Mouse (Mus musculus) stomach, embryonic 14.5 days (tissue): ENCODE measurements around the gene Ces2c. TPM values are rescaled to one million over a fixed set of nuclear protein-coding genes. Genes with fewer than 3 reads are reported as not detected.
"Not testable (repeated sequence)": the region's sequence is repeated elsewhere in the genome, so short reads cannot be mapped to it uniquely, and the experiment has no call there.

Experiments
- ATAC-seq: fragments of 200-750 bp; cut with Nextera tagmentation; 2 replicates; pipeline ENCODE4 v1.8.0; 2017; ENCODE audit warnings: low read depth, moderate TSS enrichment; ENCODE audit not compliant: insufficient number of reproducible peaks, insufficient read depth, low FRiP score
- H3K27ac ChIP-seq: fragments of 300-500 bp; sonication (generic); 2 replicates; pipeline ENCODE4 v1.5.1; 2014; ENCODE audit warnings: mild to moderate bottlenecking, low read length, moderate library complexity, mixed read lengths
- H3K27me3 ChIP-seq: fragments of 300-500 bp; sonication (generic); 2 replicates; pipeline ENCODE4 v1.6.1; 2014; ENCODE audit warnings: low read length, control low read depth, mixed read lengths; ENCODE audit not compliant: control insufficient read depth, insufficient read depth
- H3K36me3 ChIP-seq: fragments of 300-500 bp; sonication (generic); 2 replicates; pipeline ENCODE4 v1.6.1; 2014; ENCODE audit warnings: mild to moderate bottlenecking, control low read depth, low read length, moderate library complexity, mixed read lengths; ENCODE audit not compliant: control insufficient read depth, insufficient read depth
- H3K4me1 ChIP-seq: fragments of 300-500 bp; sonication (generic); 2 replicates; pipeline ENCODE4 v1.6.1; 2014; ENCODE audit warnings: low read length, control low read depth, mixed read lengths; ENCODE audit not compliant: control insufficient read depth, insufficient read depth
- H3K4me2 ChIP-seq: fragments of 300-500 bp; sonication (generic); replicated peaks from 2 replicates; pipeline ENCODE4 v1.6.1; 2014; ENCODE audit warnings: low read depth, low read length, control low read depth
- H3K4me3 ChIP-seq: fragments of 300-500 bp; sonication (generic); 2 replicates; pipeline ENCODE4 v1.5.1; 2014; ENCODE audit warnings: low read depth, low read length, control low read depth
- H3K9ac ChIP-seq: fragments of 300-500 bp; sonication (generic); replicated peaks from 2 replicates; pipeline ENCODE4 v1.6.1; 2014; ENCODE audit warnings: low read depth, mild to moderate bottlenecking, control low read depth, low read length, moderate library complexity, mixed read lengths
- H3K9me3 ChIP-seq: fragments of 300-500 bp; sonication (generic); 2 replicates; pipeline ENCODE4 v1.6.1; 2016; ENCODE audit warnings: low read depth, low read length, control low read depth; ENCODE audit not compliant: control insufficient read depth
- WGBS: fragments of 180-500 bp; shearing (Covaris S2); extraction: QIAGEN DNeasy Blood & Tissue Kit; methylation state at CpG from one replicate; pipeline ENCODE4 v1.1.7; 2014; 5-methylcytosine and 5-hydroxymethylcytosine counted together
- polyA plus RNA-seq: library from polyadenylated mRNA; unstranded; fragments of >200 nt; fragmentation: Nextera tagmentation; extraction: Ambion mirVana; gene quantifications from 2 replicates; pipeline ENCODE4 v1.2.1, GENCODE M21; 2014

Ces2c gene
- polyA plus RNA-seq, 1 experiment from 2014 or later = 0.32 TPM

- no peaks in the 10 kb centered on the region for H3K27me3 ChIP-seq
- H3K36me3 ChIP-seq = no peaks in the 10 kb centered on the region
- WGBS = 86% methylated on average over 3 of the region's 3 CpGs
- H3K9ac ChIP-seq = no peak overlapping the region
- H3K4me1 ChIP-seq = no peaks in the 10 kb centered on the region
- H3K9me3 ChIP-seq = no peaks in the 10 kb centered on the region
- H3K4me3 ChIP-seq = no peak overlapping the region
- no peak for ATAC-seq
- H3K4me2 ChIP-seq = no peak overlapping the region
- no peak overlapping the region for H3K27ac ChIP-seq
These were observed 5.3 kb upstream of the Ces2c start for GRCm38 (mm10) chr8:104841360-104842078.

GRCm38 (mm10) chr8:104847741-104848462 is 1.0 kb downstream of the Ces2c start:
- Histone ChIP-seq H3K4me1 (no peaks in the 10 kb centered on the region), H3K9me3 (no peaks in the 10 kb centered on the region), H3K9ac (no peak overlapping the region), H3K27ac (no peak overlapping the region), H3K4me3 (no peak overlapping the region), H3K4me2 (no peak overlapping the region), H3K36me3 (no peaks in the 10 kb centered on the region), H3K27me3 (no peaks in the 10 kb centered on the region)
- 72% methylated on average over 4 of the region's 4 CpGs for WGBS
- ATAC-seq = no peak

GRCm38 (mm10) chr8:104866844-104867531 is 20.1 kb downstream of the Ces2c start:
- not testable (repeated sequence) for H3K4me3 ChIP-seq, H3K9me3 ChIP-seq, H3K27me3 ChIP-seq, H3K27ac ChIP-seq, H3K4me2 ChIP-seq, H3K36me3 ChIP-seq, H3K4me1 ChIP-seq, H3K9ac ChIP-seq
- no CpG with 5 or more reads among the region's 4 CpGs for WGBS
- ATAC-seq = peak; percentile 56

- H3K9me3 ChIP-seq, H3K4me3 ChIP-seq, H3K27ac ChIP-seq, H3K9ac ChIP-seq, H3K4me1 ChIP-seq, H3K4me2 ChIP-seq, ATAC-seq, H3K36me3 ChIP-seq, H3K27me3 ChIP-seq: not testable (repeated sequence)
- no CpG with 5 or more reads among the region's 2 CpGs for WGBS
These were observed 22.0 kb downstream of the Ces2c start for GRCm38 (mm10) chr8:104868876-104869275.

GRCm38 (mm10) chr8:104886223-104886926 is 39.5 kb downstream of the Ces2c start:
- not testable (repeated sequence) for ATAC-seq, H3K9ac ChIP-seq, H3K4me3 ChIP-seq, H3K4me2 ChIP-seq, H3K36me3 ChIP-seq, H3K27ac ChIP-seq, H3K27me3 ChIP-seq, H3K4me1 ChIP-seq, H3K9me3 ChIP-seq
- no CpG with 5 or more reads among the region's 4 CpGs for WGBS

GRCm38 (mm10) chr8:104901746-104902145 is 54.9 kb downstream of the Ces2c start:
- Histone ChIP-seq H3K4me1 (no peaks in the 10 kb centered on the region), H3K27ac (no peak overlapping the region), H3K27me3 (no peaks in the 10 kb centered on the region), H3K4me3 (no peak overlapping the region), H3K36me3 (no peaks in the 10 kb centered on the region), H3K9me3 (no peaks in the 10 kb centered on the region), H3K9ac (no peak overlapping the region), H3K4me2 (no peak overlapping the region)
- 78% methylated on average over 2 of the region's 2 CpGs for WGBS
- no peak for ATAC-seq

Other genes with a start within 250 kb of the Ces2c start
- 4.9 and 6.0 TPM in 2 replicates for gene Cdh16, start 222.7 kb upstream of the Ces2c start, polyA plus RNA-seq
- gene Rrad, start 215.7 kb upstream of the Ces2c start, polyA plus RNA-seq = 7.9 and 8.2 TPM in 2 replicates
- gene Ciao2b, start 205.1 kb upstream of the Ces2c start, polyA plus RNA-seq = 89.7 and 94.1 TPM in 2 replicates
- not detected in 2 replicates for gene Ces2a, start 113.1 kb upstream of the Ces2c start, polyA plus RNA-seq
- gene Ces2b, start 15.5 kb upstream of the Ces2c start, polyA plus RNA-seq = 0.38 and 0.46 TPM in 2 replicates
- gene Ces2e, start 79.2 kb downstream of the Ces2c start, polyA plus RNA-seq = 0.17 and 0.28 TPM in 2 replicates
- not detected in 2 replicates for gene Ces2f, start 100.3 kb downstream of the Ces2c start, polyA plus RNA-seq
- 1.1 and 1.6 TPM in 2 replicates for gene Ces2g, start 114.7 kb downstream of the Ces2c start, polyA plus RNA-seq
- gene Ces2h, start 153.8 kb downstream of the Ces2c start, polyA plus RNA-seq = not detected in 2 replicates
- not detected in 2 replicates for gene Ces3a, start 201.5 kb downstream of the Ces2c start, polyA plus RNA-seq
- gene Ces3b, start 236.7 kb downstream of the Ces2c start, polyA plus RNA-seq = not detected in 2 replicates